Mouse (Mus musculus) splenic B cell, adult 2 months (primary cell): ENCODE data around the gene Npepps.
A peak's percentile ranks its signal among the peaks of the same experiment; 100 is the strongest.
"Not testable (repeated sequence)": the region's sequence is repeated elsewhere in the genome, so short reads cannot be mapped to it uniquely, and the experiment has no call there.

Source experiments
- DNase-seq: peaks from one replicate; pipeline ENCODE4 v3.0.0-alpha.2; 2011; ENCODE audit warnings: low read depth, low spot score
- H3K27me3 ChIP-seq: 2 replicates; pipeline ENCODE4 v1.6.1; 2012; ENCODE audit warnings: mild to moderate bottlenecking, low read length, moderate library complexity, mixed read lengths; ENCODE audit not compliant: control insufficient read depth, poor library complexity, insufficient read depth, severe bottlenecking
- H3K36me3 ChIP-seq: 2 replicates; pipeline ENCODE4 v1.6.1; 2012; ENCODE audit warnings: mild to moderate bottlenecking, low read length, moderate library complexity, mixed read lengths; ENCODE audit not compliant: control insufficient read depth, poor library complexity, insufficient read depth, severe bottlenecking

Gene Npepps

DNA sequence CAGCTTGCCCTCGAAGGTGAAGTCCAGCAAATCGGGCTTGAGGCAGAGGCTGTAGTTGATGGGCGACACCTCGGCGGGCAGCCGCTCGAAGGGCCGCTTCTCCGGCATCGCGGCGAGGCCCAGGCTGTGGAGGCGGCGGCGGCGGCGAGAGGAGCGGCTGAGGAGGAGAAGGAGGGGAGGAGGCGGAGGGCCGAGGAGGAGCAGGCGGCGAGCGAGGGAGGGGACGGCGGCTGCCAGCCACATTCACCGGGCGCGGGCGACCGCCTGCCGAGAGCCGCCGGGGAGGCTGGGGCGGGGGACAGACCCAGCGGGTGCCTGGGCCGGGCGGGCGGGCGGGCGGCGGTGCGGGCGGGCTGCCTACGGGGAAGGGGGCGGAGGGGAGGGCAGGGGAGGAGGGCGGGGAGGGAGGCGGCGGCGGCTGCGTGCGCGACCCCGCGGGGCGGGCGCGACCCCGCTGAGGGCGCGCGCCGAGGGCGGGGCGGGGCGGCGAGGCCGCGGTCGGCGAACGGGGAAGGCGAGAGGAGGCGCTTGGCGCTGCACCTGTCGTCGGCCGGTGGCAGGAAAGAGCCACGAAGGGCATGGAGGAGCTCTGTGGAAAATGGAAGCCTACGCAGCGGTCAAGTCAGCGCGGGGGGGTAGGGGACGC is at the start of gene Npepps:
TSS of gene Npepps (minus strand) at position 423 of the 646 bp plus-strand sequence.
- no peaks in the 10 kb centered on the region for H3K36me3 ChIP-seq
- H3K27me3 ChIP-seq: no peaks in the 10 kb centered on the region
- DNase-seq: peak; percentile 80

DNA sequence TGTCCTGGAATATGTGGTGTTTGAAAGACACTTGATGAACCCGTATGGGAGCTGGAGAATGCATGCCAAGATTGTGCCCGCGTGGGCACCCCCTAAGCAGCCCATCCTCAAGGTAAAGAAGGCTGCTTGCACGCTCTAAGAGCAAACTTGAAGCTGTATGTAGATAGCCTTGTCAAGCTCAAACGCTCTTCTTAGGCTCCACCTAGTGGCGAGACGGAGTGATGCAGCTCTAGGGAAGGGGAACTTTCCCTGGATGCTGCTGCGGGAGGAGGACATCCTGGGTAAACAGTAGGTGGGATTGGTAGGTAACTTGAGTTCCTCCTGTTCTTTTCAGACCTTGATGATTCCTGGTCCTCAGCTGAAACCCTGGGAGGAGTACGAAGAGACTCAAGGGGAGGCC is 47.7 kb upstream of the Npepps start:
- Histone ChIP-seq H3K27me3 (no peaks in the 10 kb centered on the region), H3K36me3 (peaks cover 6% of the 10 kb centered on the region; the same call in 1 of the 2 replicates)
- peak; percentile 73 for DNase-seq

DNA sequence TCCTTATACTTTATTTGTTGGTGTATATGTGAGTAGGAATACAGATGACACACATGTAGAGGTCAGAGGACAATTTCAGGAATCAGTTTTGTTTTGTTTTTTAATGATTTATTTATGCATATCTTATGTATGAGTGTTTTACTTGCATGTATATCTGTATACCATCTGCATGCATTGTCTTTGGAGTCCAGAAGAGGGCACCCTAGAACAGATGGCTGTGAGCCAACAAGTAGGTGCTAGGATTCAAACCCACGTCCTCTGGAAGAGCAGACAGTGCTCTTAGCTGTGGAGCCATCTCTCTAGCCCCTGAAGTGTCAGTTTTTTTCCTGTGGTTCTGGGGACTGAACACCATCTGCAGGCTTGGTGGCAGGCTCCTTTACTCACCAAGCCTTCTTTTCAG is 44.8 kb upstream of the Npepps start:
- peak; percentile 44 for DNase-seq
- Histone ChIP-seq H3K36me3 (peaks cover 6% of the 10 kb centered on the region; the same call in 1 of the 2 replicates), H3K27me3 (no peaks in the 10 kb centered on the region)

DNA sequence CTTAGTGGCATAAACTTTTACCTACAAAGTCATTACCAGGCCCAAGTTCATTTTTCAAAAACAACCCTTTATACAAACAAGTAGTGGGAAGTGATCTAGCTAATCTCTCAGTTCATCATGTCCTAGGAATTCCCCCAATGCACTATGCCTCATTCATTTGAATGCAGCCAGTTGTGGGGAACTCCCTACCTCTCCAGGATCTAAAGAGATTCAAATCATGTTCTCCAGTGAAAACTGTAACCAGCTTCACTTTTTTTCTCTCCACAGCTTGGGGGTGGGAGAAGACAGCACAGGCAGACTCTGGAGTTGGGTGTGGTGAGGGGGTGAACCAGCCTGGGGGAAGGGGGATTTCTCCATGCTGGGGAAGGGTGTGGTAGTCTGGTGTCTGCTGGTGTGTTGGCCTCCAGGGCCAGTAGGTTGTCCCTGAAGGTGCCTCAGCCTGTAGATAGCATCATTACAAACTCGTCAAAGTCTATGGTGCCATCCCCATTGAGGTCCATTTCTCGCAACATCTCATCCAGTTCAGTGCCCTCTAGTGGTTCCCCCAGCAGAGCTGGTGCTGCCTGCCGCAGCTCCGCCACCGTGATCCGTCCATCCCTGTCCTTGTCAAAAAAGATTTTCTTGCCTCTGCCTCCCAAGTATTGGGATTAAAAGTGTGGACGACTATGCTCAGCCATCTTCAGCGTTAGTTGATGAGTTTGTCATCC is 41.6 kb upstream of the Npepps start:
- H3K27me3 ChIP-seq, H3K36me3 ChIP-seq, DNase-seq: not testable (repeated sequence)

DNA sequence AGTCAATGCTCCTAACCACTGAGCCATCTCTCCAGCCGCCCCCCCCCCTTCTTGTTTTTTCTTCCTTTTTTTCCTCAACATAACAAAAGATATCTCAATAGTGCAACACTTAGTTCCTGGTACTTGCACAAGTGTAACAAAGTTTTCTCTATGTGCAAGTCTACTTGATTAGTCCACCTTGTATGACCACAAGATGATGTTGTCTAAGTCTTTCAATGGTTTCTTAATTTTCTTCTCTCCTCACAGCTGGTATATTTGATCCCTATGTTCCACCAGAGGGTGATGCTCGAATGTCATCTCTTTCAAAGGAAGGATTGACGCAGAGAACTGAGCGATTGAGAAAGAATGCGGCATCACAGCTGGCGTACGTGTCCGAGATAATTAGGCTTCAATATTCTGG is 40.8 kb upstream of the Npepps start:
- Histone ChIP-seq H3K36me3 (peaks cover 2% of the 10 kb centered on the region; the same call in 1 of the 2 replicates), H3K27me3 (no peaks in the 10 kb centered on the region)
- no peak for DNase-seq

DNA sequence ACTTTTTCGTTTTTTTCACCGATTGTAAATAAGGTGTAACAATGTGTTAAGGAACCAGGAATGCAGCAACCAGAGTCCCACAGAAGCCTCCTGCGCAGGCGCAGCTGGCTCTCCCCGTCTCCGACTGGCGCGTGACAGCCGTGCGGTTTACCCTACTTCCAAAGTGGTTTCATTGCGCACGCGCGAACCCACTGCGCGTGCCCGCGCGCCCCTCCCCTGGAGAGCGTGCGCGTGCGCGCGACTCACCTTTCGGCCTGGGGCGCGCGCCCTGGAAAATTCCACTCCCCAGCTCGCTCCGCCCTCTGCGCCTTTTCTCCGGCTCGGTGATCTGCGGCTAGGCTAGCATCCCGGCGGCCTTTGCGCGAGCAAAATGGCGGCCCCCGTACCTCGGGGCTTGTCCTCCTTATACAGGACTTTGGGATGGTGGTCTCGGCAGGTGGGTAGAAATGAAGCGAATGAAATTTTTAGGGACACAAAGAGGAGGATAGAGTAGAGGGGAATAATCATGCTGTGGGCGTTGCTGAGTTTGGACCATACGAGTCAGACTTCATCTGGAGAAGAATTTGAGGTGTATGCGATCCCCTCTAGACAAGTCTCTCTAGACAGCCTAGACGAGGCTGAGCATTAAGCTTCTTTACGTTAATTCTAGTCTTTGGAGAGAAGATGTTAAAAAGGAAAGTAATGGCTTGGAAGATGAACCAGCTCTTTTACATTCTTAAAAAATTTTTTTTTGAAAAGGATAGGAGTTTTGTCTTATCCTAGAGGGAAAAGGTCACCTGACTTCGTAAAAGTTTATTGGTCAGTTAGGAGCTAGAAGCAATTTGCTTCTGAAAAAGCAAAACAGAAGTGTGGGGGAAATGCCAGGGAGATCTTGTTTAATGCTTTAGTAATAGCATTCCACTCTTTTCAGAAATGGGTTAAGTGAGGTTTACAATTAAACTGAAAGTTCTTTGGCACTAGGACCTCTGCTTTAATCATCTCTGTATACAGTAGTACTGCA is 35.4 kb upstream of the Npepps start, which contains the start of gene Mrpl45:
TSS of gene Mrpl45 (plus strand) at position 213 of the 1,000 bp plus-strand sequence.
- H3K36me3 ChIP-seq: no peaks in the 10 kb centered on the region
- no peaks in the 10 kb centered on the region; the same call in 1 of the 2 replicates for H3K27me3 ChIP-seq
- peak; percentile 98 for DNase-seq

DNA sequence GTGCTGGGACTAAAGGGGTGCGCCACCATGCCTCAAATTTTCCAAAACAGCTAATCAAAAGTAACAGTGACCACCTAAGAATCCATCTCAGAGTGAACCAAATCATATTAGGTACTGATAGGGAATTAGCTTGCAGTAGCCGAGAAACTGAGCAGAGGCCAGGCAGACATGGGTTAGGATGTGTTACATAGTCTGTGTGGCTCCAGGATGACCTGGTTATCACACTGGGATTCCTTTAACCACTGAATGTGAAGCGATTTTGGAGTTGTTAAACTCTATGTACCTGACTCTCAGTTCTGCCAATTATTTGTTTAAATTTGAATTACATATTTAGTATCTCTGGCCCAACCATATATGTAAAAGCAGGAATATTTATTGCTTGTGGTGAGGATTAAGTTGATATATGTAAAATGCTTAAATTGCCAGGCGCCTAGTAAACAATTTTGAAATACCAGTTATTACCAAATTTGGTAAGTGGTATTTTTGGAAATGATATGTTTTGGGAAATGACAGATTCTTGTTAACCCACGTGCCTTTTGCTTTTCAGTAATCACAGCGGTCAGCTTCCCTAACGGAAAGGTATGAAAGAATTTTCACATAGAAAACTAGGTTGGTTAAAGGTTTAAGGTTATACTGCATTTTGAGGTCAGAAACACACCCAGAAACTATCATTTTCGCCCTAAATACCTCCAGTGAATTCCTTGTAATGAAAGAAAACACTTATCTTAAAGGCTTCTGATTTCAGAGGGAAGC is 34.5 kb upstream of the Npepps start:
- no peaks in the 10 kb centered on the region; the same call in 1 of the 2 replicates for H3K27me3 ChIP-seq
- H3K36me3 ChIP-seq: no peaks in the 10 kb centered on the region
- DNase-seq: no peak

DNA sequence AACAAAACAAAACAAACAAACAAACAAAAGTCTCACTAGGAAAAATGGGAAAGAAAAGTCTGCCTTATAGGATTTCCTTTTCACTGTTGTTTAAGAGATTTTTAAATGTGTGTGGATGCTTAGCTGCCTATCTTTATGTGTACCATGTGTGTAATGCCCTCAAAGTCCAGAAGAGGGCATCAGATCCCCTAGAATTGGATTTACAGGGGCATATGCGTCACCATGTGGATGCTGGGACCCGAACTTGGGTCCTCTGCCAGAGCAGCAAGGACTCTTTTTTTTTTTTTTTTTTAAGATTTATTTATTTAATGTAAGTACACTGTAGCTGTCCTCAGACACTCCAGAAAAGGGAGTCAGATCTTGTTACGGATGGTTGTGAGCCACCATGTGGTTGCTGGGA is 33.7 kb upstream of the Npepps start:
- DNase-seq: peak; percentile 60
- Histone ChIP-seq H3K27me3 (no peaks in the 10 kb centered on the region; the same call in none of the 2 replicates), H3K36me3 (no peaks in the 10 kb centered on the region)

DNA sequence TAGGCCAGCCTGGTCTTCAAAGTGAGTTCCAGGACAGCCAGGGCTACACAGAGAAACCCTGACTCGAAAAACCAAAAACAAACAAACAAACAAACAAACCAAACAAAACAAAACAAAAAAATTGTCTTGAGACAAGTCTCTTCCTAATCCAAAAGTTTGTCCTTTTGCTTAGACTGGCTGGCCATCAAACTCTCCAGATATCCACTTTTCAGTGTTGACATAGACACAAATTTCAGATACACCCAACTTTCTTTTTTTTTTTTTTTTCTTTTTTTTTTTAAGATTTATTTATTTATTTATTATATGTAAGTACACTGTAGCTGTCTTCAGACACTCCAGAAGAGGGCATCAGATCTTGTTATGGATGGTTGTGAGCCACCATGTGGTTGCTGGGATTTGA is 32.4 kb upstream of the Npepps start:
- not testable (repeated sequence) for DNase-seq, H3K36me3 ChIP-seq, H3K27me3 ChIP-seq

DNA sequence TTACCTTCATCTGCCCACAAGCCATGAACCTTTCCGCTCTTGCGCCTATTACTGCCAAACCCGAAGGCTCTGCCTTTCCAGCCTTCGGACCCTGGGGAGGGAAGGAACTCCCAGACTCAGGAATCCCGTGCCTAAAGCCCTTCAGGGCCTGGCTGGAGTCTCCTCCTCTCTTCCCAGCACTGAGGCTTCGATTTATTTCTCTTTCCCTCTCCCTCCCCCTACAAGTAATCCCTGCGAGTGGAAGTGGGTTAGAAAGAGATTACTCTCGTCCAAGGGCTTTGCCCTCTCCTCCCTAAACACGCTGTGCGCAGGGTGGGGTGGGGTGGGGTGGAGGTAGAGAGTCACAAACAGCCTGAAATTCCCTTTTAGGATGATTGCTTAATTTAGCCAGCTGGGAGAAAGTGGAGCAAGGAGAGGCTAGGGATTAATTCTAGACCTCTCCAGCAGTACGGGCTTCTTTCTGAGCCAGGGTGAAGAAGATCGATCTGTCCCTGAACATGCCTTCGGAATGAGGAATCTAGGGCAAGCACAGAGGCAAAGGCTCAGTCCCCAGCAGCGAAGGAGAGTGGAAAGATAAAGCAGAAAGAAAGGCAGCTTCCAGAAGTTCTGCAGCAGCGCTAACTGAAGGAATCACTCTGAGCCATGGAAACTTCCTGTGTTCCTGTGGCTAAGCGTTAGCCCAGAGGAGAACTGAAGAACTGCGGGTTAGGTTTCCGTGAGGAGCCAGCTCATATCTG is 30.6 kb upstream of the Npepps start:
- Histone ChIP-seq H3K36me3 (no peaks in the 10 kb centered on the region), H3K27me3 (no peaks in the 10 kb centered on the region; the same call in none of the 2 replicates)
- DNase-seq: no peak

DNA sequence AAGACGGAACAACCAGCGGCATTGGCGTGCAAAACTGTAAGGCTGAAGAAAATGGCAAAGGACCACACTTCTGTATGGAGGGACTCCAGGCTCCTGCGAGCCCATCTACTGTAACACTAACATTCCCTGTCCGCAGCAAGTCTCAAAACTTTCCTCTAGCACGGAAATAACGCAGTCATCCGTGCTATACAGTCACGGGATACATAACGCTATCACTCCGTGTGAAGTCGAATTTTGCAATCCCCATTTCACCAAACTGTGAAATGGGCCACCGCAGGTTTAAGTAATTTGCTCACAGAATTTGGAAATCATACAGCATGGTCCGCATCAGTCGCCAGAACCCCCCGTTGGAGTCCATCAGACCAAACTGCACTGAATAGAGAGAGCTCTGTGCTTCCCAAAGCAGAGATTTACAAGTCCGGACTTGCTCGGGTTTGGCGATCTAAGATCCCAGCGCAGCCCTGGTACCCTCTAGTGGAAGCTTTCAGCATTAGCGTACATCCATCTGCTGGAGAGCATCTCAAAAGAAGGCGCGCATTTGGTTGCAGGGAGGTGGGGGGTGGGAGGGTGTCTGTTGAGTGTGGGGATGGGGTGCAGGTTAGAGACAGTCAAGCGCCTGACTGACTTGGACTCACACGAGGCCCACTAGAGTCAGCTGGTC is 29.6 kb upstream of the Npepps start:
- H3K36me3 ChIP-seq: no peaks in the 10 kb centered on the region
- no peaks in the 10 kb centered on the region; the same call in none of the 2 replicates for H3K27me3 ChIP-seq
- peak; percentile 81 for DNase-seq

DNA sequence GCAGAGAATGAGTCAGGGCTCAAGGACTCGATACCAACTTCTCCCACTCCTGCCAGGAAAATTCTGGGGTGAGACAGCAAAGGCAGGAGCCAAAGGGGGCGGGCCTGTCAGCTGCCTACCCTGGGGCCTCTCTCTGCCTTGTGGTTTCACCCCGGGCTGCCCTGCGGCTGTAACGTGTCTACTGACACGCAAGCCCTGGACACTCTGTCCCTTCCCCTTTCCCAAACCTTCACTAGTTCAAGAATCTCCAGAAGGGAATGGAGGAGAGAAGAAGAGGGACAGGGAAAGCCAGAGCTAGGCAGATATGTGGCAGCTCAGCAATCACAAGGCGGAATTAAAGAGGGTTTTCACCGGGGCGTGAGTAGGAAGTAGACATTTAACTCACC is 29.0 kb upstream of the Npepps start:
- H3K27me3 ChIP-seq: no peaks in the 10 kb centered on the region; the same call in none of the 2 replicates
- H3K36me3 ChIP-seq: no peaks in the 10 kb centered on the region
- DNase-seq: peak; percentile 26

DNA sequence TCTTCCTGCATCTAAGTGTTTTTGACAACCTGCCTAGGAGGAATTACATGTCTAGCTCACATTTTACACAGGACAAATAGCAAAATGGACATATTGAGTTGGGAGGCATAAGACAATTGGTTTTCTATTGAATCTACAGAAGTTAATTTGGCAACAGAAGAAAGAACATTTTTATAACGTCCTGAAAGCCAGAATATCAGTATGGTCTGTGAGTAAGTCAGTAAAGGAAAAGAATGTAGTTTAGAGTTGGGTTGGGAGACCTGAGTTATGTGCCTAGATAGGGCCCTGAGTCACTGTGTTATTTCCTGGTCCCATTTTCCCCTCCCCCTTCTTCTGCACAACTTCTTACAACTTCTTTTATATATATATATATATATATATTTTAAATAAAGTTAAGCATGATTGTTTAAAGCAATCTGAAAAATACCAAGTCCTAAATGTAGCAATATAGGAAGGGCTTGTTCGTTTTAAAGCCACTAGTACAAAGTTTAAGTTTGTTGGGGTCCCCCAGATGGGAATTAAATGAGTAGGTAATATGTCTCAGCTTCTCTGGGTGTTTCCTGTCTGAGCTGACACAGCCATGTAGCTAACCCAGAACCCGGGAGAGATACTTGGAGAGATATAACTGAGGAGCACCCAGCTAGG is 28.5 kb upstream of the Npepps start:
- Histone ChIP-seq H3K27me3 (no peaks in the 10 kb centered on the region; the same call in none of the 2 replicates), H3K36me3 (no peaks in the 10 kb centered on the region)
- no peak for DNase-seq
